Mouse (Mus musculus) frontal cortex, adult 2 months (tissue): ENCODE data around the gene Frmpd2. TPM values are rescaled to one million over a fixed set of nuclear protein-coding genes. Genes with fewer than 3 reads are reported as not detected.
A peak's percentile ranks its signal among the peaks of the same experiment; 100 is the strongest.

Source experiments
- DNase-seq, 2 experiments: peaks; one replicate each; pipeline ENCODE4 v3.0.0; 2022; ENCODE audit warnings: low spot score in 1 of 2; ENCODE audit errors: extremely low spot score in 1 of 2
- polyA plus RNA-seq: library from polyadenylated mRNA; depleted of rRNA; stranded (reverse); fragments of >200 nt; gene quantifications from 2 replicates; pipeline ENCODE4 v1.2.3, GENCODE M21; 2012; rRNA removed

Gene Frmpd2
- polyA plus RNA-seq, 1 experiment = 0.62 TPM

DNA sequence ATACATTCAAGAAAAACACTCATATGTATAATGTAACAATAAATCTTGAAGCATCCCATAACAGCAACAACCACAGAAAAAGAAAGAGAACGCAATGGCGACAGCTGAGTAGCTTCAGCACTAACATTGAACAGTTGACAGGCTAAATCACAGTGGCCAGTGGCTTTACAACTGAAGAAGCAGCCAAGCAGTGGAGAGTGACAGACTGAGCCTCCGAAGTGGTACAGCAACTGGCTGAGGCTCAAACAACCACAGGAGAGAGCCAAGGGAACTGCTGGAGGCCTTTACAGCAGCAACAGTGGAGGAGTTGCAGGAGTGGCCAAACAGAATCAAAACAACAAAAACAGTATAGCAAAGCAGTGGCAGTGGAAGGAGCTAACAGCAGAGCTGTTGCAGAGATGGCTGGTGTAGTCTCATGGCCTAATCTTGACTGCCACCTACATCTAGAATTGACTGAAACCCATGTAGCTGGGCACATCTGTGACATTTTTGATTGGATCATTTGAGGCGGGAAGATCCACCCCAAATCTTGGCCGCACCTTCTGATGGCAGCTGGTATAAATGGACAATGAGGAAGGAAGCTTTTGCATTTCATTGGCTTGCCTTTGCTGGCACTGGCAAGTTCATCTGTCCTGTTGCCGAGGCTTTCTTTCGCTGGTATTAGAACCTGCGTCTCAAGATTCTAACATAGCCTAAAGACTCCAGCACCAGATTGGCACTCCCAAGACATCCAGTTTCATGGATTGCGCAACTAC, 127.1 kb downstream of the Frmpd2 start:
- no peak for DNase-seq

DNA sequence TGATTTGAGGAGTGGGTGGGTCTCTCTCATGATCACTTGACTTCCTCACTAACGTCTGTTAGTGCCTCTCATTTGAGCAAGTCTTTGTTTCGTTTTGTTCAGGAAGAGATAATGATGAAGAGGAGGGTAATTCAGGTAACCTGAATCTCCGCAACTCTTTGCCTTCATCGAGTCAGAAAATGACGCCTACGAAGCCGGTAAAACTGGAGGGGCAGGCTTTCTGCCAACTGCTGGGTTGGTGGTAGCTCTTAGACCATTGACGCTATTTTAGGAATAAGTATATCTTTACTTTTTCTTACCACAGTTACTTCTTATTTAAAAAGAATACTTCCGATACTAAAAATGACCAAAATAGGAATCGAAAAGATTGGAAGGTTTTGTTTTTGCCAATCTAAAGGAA, 135.9 kb downstream of the Frmpd2 start:
- DNase-seq = peak in 1 of 2 experiments; percentile 36

Other genes starting within 250 kb of the Frmpd2 start
- 58.5 and 66.2 TPM in 2 replicates for gene Mapk8, start 24.5 kb upstream of the Frmpd2 start, polyA plus RNA-seq
- 0.48 and 0.68 TPM in 2 replicates for gene Ptpn20, start 117.5 kb downstream of the Frmpd2 start, polyA plus RNA-seq